Mouse (Mus musculus) testis, adult 2 months (tissue): ENCODE data around the gene Ebf3.

Experiments
- CTCF ChIP-seq: fragments of 200-500 bp; IDR thresholded peaks from 2 replicates; pipeline ENCODE4 v1.5.1; 2012; ENCODE audit warnings: low read depth, mild to moderate bottlenecking, inconsistent platforms, low read length, moderate library complexity; ENCODE audit not compliant: control insufficient read depth, insufficient read depth, insufficient replicate concordance
- POLR2A ChIP-seq: fragments of 200-500 bp; IDR thresholded peaks from 2 replicates; pipeline ENCODE4 v1.6.1; 2012; ENCODE audit warnings: low read depth, mild to moderate bottlenecking, inconsistent platforms, low read length, moderate library complexity; ENCODE audit not compliant: control insufficient read depth

- no peak for TF ChIP-seq POLR2A
- no peak for TF ChIP-seq CTCF
Observed at GRCm38 (mm10) chr7:137197118-137198030, 116.9 kb downstream of the Ebf3 start.
